Mouse (Mus musculus) ovary, postnatal 10 days (tissue): ENCODE data around the gene Olfr958.

Experiments used
- DNase-seq: peaks from one replicate; pipeline ENCODE4 v3.0.0; 2022; ENCODE audit warnings: low spot score

Olfr958 gene

GRCm38 (mm10) chr9:39553946-39554345 is at the start of gene Olfr958:
Gene Olfr958 (minus strand): TSS chr9:39554054.
- DNase-seq = no peak

DNA sequence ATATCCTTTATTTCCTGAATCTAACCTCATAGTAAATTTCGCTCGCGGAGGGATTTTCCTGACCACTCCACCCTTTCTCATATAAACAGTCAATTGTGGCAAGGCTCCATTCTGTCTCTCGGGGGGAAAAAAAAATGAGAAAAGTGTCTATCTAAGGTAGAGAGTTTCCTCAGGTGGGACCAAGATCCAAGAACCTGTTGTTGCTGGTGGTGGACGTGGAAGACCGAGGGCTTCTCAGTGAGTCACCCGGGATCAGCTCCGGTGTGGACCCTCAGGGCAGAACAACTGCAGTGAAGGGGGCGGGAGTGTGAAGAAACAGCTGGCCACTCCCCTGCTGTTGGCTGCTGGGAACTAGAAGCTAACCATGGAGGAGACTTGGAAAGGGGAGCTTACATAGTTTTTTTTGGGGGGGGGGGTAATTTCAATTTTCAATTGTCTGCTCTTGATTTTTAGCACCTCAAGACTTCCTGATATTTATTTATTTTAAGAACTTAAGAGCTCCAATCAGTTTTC is 49.5 kb upstream of the Olfr958 start:
- DNase-seq = no peak

GRCm38 (mm10) chr9:39602536-39603332 is 48.9 kb upstream of the Olfr958 start:
- no peak for DNase-seq

DNA sequence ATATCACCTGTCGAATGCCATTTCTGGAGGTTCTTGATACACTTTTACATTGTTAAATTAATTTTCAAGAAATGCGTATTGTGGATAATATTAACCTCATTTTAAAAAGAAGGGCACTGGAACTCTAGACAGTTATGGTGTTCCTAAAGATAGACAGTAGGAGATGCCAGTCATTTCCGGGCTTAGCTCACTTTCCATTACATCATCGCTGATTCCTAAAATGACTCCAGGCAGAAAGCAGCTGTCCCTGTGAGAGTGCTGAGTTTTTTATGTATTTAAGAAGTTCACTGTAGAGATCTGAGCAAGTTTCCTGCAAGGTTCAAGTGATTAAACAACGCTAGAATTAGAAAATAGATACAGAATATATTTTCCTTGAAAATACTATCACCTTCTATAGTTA is 23.2 kb upstream of the Olfr958 start:
- no peak for DNase-seq

GRCm38 (mm10) chr9:39575469-39575868 is 21.6 kb upstream of the Olfr958 start, which contains the start of gene Olfr959:
Gene Olfr959 (minus strand): TSS chr9:39575569.
- DNase-seq = no peak

DNA sequence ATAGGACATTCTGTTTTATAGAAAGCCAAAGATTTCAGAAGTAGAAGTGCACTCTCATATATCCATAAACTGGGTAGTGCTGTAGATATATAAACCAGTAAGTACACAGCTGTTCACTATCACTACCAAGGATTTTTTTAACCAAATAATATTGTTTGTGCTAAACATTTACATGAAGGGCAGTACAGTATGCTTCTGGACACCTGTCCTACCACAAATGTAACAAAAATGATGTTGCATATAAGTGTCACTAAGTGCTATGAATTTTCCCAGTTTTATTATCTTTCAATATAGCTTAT is 4.4 kb upstream of the Olfr958 start:
- no peak for DNase-seq

DNA sequence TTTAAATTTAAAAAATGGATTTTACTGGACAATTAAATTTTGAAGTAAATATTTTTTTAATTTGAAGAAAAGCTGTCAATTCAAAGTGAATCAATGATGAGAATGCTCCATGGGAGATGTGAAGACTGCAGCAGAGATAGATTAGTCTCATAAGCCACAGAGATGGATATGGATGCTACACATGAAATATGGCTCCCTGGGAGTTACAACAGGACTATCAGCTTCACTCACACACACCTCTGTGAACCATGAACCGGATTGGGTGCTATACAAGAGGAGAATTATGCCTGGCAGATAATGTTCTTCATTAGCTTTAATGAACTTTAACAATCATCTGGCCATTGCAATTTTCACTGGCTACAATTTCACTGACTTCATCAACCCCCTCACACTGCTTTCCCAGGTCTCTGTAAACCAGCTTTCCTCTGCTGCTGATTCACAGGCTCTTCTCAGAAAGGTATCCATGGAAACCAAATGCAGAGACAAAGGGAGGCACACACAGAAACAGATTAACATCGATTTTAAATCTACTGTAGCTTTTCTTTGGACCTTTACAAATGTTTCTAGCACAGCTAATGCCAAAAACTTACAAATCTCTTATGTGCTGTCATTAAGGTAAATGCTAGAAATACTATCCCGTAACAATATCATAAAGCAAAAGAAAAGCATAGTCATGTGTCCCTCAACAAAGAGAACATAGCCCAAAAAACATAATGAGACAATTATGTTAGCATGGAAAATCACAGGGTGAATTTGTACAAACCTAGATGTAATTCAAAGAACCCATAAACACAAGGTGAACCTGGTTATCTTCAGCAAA is 3.9 kb upstream of the Olfr958 start:
- no peak for DNase-seq

- DNase-seq = no peak
Measured at GRCm38 (mm10) chr9:39550806-39551205, 3.0 kb downstream of the Olfr958 start.

GRCm38 (mm10) chr9:39523616-39524285 is 30.1 kb downstream of the Olfr958 start:
- no peak for DNase-seq

GRCm38 (mm10) chr9:39518595-39518994 is 35.3 kb downstream of the Olfr958 start:
- DNase-seq = no peak

GRCm38 (mm10) chr9:39515531-39515930 is 38.3 kb downstream of the Olfr958 start, which contains the start of gene Olfr957:
Gene Olfr957 (minus strand): TSS chr9:39515809.
- no peak for DNase-seq

GRCm38 (mm10) chr9:39509412-39509811 is 44.4 kb downstream of the Olfr958 start:
- DNase-seq = no peak

DNA sequence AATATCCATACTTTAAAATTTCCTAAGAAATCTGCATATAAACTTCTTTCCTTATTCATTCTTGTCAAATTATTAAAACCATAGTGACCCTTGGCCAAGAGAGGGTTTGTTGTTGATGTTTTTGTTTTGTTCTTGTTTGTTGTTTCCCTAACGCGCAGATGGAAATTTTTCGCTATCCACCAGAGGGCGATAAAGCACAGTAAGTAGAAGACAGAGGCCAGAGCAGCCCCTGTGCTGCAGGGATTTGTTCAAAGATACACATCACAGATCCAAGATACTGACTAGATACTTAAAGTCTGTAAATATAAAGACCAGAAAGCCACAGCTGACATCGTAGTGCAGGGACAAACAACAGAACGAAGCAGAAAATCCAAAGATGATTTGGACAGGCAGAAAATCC is 44.9 kb downstream of the Olfr958 start:
- peak; percentile 2 for DNase-seq
